Mouse (Mus musculus) heart, adult 8-10 months (tissue): Measurements from ENCODE around the gene Txndc2. TPM values are rescaled to one million over a fixed set of nuclear protein-coding genes. Genes with fewer than 3 reads are reported as not detected.

Experiments
- DNase-seq: peaks from one replicate; pipeline ENCODE4 v3.0.0; 2022; ENCODE audit warnings: low spot score
- total RNA-seq, 4 experiments: library from RNA; stranded (reverse); gene quantifications; 2 replicates each; pipeline ENCODE4 v1.2.4; 2022

Txndc2 gene
- total RNA-seq, 4 experiments from 2014 or later, result 0.12 to 0.16 TPM; not detected in 2

DNA sequence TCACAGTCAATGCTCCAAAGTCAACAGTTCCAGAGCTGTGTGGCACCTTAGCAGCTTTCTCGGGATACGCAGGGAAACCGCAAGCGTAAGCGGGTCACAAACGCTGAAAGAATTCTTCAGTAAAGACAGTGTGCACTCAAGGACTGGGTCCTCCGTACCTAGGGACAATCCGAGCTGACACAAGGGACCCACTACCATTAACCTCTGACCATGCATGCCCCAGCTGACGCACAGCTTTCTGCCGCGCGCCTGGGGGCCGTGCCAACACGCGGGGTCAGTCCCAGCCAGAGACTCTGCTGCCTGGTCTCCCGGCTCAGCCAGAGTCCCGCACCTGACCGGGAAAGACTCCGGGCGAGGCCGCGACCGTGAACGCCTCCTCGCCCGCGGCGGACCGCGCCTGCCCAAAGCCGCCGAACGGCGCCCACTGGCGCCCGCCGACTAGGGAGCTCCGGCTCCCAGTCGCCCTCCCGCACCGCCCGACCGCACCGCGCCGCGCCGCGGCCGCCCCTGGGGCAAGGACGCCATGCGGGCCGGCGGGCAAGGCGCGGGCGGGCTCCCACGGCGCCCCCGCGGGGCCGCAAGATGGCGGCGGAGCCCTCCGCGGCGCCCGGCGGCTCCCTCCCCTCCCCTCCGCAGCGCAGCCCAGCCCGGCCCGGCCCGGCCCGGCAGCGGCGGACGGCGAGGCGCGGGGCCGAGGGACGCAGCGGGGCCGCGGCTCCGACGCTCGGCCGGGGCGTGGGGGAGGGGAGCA is 29.4 kb downstream of the Txndc2 start:
- peak; percentile 14 for DNase-seq

DNA sequence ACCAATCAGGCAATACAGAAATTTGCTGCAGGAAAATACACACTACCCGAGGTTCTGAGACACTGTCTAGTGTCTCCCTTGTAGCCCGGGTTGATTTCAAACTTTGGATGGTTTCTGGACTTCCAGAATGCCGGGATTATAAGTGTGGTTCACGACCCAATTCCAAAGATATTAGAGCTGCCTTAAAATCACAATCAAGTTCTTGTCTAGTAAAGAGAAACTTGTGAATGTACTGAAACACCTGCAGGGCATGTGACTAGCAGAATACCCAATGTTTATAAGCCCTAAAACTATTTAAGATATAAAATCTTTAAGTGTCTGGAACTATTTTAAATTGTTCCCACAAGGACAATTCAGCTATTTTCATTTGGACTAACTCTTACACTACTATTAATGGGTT is 30.2 kb downstream of the Txndc2 start:
- DNase-seq, result no peak

DNA sequence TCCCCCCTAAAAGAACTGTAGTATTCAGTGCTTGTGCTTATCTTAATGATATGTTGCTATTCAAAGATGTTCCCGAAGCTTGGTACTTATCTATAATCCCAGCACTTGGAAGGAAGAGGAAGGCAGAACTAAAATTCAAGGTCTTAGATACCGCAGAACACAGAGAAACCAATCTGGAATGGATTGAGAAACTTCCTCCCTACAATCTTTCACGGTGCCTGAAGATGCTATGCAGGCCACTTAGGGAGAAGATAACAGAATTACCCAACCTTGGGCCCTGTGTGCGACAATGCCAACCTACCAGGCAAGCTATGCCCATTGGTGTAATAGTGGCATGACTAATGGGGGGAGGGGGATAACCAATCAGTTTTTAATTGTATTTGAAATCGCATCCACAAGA is 33.2 kb downstream of the Txndc2 start:
- DNase-seq, result no peak

GRCm38 (mm10) chr17:65608312-65608687 is 33.7 kb downstream of the Txndc2 start:
- DNase-seq, result no peak

DNA sequence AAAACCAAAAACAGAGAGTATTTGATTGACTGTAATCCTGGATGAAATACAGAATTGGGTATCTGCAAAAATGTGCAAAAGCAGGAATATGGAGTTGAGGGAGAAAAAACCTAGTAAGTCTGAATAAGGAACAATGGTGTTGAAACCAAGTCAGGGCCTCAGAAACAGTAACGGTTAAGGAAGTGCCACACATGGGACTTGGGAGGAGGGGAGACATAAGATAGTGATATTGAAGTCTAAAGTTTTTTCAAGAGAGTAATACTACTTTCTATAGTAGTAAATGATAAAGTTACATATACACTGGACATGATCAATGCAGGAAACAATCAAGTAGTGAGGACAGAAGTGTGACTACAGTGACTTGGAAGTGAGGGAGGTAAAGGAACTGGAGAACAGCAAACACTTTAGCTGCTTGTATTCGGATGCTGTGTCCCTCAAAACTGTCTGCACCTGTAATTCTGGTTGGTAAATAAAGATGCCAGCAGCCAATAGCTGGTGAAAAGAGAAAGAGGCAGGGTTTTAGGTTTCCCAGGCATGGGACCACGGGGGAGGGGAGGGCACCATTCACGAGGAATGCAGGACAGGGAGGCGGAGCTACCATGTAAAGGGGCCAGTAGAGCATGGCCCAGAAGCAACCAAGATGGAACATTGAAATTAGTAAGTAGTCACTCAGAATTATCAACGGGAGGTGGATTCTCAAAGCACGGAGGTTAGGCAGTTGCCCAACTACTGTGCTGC is 34.2 kb downstream of the Txndc2 start:
- DNase-seq, result no peak

DNA sequence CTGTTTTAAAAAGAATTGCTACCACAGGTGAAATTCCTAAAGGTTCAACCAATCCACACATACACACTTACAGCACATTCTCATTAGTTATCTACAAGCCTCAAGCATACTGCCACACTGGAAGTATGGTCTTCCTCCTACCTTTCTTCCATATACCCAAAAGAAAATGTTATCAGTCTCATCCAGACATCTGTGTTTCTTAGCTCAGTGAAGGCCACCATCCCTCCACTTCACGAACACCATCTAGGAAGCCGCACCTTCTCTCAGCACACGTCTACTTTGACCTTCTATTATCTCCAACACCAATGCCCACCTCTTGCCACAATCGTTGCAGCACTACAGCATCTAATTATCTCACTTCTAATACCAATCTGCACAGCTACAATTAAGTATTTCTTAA is 36.0 kb downstream of the Txndc2 start:
- DNase-seq, result no peak

GRCm38 (mm10) chr17:65604892-65605291 is 37.1 kb downstream of the Txndc2 start:
- no peak for DNase-seq

DNA sequence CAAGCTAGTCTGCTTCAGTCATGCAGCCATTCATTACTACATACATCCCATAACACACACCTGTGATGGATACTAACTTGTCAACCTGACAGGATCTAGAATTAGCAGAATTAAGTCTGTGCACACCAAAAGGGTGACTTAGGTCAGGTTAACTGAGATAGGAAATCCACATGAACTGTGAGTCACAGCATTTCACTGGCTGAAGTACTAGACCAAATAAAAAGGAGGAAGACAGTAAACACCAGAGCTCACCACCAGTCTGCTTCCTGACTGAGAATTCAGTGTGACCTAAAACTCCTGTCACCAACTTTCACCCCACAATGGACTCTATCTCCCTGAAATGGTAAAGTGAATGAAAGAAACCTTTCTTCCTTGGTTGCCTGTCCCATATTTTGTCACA is 37.7 kb downstream of the Txndc2 start:
- DNase-seq, result no peak

GRCm38 (mm10) chr17:65597857-65598486 is 44.0 kb downstream of the Txndc2 start:
- DNase-seq, result no peak

GRCm38 (mm10) chr17:65594687-65595086 is 47.3 kb downstream of the Txndc2 start:
- DNase-seq, result no peak

Other genes starting within 250 kb of the Txndc2 start
- gene Tmem232, start 101.4 kb downstream of the Txndc2 start, total RNA-seq, result under 1 TPM in 1 of 4 experiments, not detected in 3; 0.22 TPM
- gene Vapa, start 28.6 kb downstream of the Txndc2 start, total RNA-seq, result 10 to 100 TPM; 67.8 to 79.9 (median 75.9) TPM
- gene Rab31, start 130.6 kb upstream of the Txndc2 start, total RNA-seq, result 10 to 100 TPM in 3 of 4 experiments, 1 to 10 TPM in 1; 9.5 to 15.5 (median 12.9) TPM
- 10 to 100 TPM; 33.2 to 39.5 (median 37.6) TPM for gene Ppp4r1, start 140.4 kb upstream of the Txndc2 start, total RNA-seq
- 10 to 100 TPM; 33.6 to 42.3 (median 34.1) TPM for gene Ralbp1, start 243.6 kb upstream of the Txndc2 start, total RNA-seq